Mouse (Mus musculus): ENCODE results near the gene Fam43b. TPM values are rescaled to one million over a fixed set of nuclear protein-coding genes. Genes with fewer than 3 reads are reported as not detected.
A peak's percentile ranks its signal among the peaks of the same experiment; 100 is the strongest.

Fam43b gene
- polyA plus RNA-seq, 1 experiment from 2014 or later = not detected

DNA sequence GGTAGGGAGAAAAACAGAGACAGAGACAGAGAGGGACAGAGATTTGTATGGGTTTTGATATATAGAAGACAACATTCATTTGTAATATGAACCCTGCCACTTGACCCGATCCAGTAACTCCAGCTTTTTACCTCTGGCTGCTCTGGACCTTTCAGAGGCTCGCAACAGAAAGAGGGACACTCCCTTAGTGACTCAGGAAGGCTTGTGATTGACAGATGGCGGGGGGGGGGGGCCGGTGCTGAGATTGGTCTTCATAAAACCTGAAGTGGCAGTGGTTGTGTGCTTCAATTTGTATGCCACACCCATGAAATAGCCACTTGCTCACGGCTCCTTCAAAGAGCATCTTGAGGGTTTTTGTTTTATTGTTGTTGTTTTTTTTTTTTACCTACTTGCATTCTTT, 32.8 kb downstream of the Fam43b start:
- ATAC-seq (ENCODE audit: insufficient number of reproducible peaks, insufficient read depth, low FRiP score, low TSS enrichment, low read depth) = no peak
- no peak overlapping the region for H3K27ac ChIP-seq
- H3K27me3 ChIP-seq = peaks cover 40% of the 10 kb centered on the region
- no peaks in the 10 kb centered on the region for H3K9me3 ChIP-seq
- 48% methylated on average over 5 of the region's 5 CpGs for WGBS
- no peaks in the 10 kb centered on the region for H3K36me3 ChIP-seq
- H3K4me2 ChIP-seq = no peak overlapping the region
- H3K4me3 ChIP-seq (replicated peaks) = no peak overlapping the region
- no peak overlapping the region for H3K9ac ChIP-seq (replicated peaks)
- H3K4me1 ChIP-seq (replicated peaks) = peaks cover 10% of the 10 kb centered on the region; the same call in 1 of the 2 replicates

DNA sequence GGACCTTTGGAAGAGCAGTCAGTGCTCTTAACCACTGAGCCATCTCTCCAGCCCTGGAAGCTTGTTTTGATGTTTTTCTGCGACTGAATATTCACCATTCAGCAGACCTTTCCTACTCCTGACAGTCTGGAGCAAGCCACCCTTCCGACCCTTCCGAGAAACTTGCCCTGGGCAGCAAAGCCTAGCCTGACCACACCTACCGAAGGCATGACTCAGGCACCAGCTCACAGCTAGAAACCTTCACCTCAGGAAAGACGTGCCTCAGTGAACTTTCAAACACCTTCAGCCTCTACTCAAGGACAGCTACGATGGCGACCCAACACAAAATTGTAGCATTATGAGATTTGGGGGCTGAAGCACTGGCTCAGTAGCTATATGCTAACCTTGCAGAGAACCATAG, 33.4 kb downstream of the Fam43b start:
- Histone ChIP-seq H3K4me1 (replicated peaks) (peaks cover 4% of the 10 kb centered on the region; the same call in 1 of the 2 replicates), H3K36me3 (no peaks in the 10 kb centered on the region), H3K4me3 (replicated peaks) (no peak overlapping the region), H3K27ac (no peak overlapping the region), H3K9me3 (no peaks in the 10 kb centered on the region), H3K27me3 (peaks cover 33% of the 10 kb centered on the region), H3K4me2 (no peak overlapping the region), H3K9ac (replicated peaks) (no peak overlapping the region)
- ATAC-seq (ENCODE audit: insufficient number of reproducible peaks, insufficient read depth, low FRiP score, low TSS enrichment, low read depth) = no peak
- WGBS = 78% methylated on average over 7 of the region's 7 CpGs

DNA sequence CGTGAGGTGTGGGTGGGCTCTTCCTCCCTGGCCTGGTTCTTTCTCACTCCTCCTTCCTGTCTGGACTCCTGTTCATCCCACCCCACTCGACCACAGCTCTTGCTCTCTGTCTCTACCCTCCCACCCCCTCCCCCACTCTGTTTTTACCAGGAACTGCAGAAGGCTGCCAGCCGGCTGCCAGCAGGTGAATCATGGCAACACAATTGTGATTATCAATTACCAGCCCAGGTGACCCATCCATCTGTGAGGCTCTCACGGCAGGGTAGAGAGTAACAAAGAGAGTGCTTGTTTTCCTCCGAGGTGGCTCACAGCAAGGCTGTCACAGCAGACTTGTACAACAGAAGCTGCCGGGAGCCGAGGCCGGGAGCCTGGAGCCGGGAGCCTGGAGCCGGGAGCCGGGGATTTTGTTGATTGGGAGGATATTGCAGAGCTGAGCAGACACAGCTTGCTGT, 34.9 kb downstream of the Fam43b start:
- peaks cover 20% of the 10 kb centered on the region for H3K27me3 ChIP-seq
- ATAC-seq (ENCODE audit: insufficient number of reproducible peaks, insufficient read depth, low FRiP score, low TSS enrichment, low read depth) = no peak
- 8% methylated on average over 11 of the region's 11 CpGs for WGBS
- no peaks in the 10 kb centered on the region for H3K9me3 ChIP-seq
- no peak overlapping the region for H3K9ac ChIP-seq (replicated peaks)
- 0 out of 2 replicates have a peak overlapping the region, but pooled peaks have one; percentile 5 for H3K4me2 ChIP-seq
- no peak overlapping the region for H3K27ac ChIP-seq
- H3K4me1 ChIP-seq (replicated peaks) = no peaks in the 10 kb centered on the region
- H3K4me3 ChIP-seq (replicated peaks) = no peak overlapping the region
- H3K36me3 ChIP-seq = no peaks in the 10 kb centered on the region

DNA sequence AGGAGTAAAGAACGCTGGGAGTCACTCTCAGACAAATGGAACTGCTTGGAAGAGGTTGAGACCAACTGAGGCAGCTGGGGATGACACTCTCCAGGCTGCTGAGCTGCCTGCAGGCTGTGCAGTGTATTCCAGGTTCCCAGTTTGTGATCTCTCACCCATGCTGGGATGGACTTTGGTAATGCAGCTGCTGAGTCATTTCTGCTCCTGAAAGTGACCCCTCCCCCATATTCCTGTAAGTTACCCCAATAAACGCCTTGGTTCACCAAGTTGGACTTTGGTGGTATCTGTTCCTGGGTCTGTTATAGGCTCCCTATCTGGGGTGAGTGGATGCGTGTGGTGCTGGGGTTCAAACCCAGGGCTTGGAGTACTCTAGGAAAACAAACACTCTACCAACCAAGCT, 38.2 kb downstream of the Fam43b start:
- peaks cover 14% of the 10 kb centered on the region for H3K27me3 ChIP-seq
- H3K27ac ChIP-seq = no peak overlapping the region
- H3K36me3 ChIP-seq = no peaks in the 10 kb centered on the region
- H3K4me1 ChIP-seq (replicated peaks) = no peaks in the 10 kb centered on the region
- H3K9me3 ChIP-seq = no peaks in the 10 kb centered on the region
- 79% methylated on average over 3 of the region's 3 CpGs for WGBS
- no peak overlapping the region for H3K4me3 ChIP-seq (replicated peaks)
- H3K4me2 ChIP-seq = no peak overlapping the region
- H3K9ac ChIP-seq (replicated peaks) = no peak overlapping the region
- ATAC-seq (ENCODE audit: insufficient number of reproducible peaks, insufficient read depth, low FRiP score, low TSS enrichment, low read depth) = no peak

DNA sequence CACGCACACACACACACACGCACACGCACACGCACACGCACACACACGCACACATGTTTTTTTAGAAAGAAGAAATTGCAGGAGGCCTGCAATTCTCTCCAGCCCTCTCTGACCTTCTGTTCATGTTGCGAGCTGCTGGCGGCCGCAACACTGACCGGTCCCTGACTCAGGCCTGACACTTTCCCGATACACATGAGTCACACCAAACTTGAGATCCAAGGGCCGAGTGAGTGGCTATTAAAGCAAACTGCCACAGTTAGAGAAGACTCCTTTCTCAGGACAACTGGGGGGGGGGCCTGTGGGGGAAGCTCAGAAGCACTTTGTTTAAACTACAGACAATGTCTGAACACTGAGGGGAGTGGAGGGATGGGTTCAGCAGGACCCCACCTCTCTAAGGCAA, 39.8 kb downstream of the Fam43b start:
- Histone ChIP-seq H3K27ac (no peak overlapping the region), H3K4me3 (replicated peaks) (no peak overlapping the region), H3K36me3 (no peaks in the 10 kb centered on the region), H3K9me3 (no peaks in the 10 kb centered on the region), H3K27me3 (peaks cover 6% of the 10 kb centered on the region), H3K4me2 (no peak overlapping the region), H3K4me1 (replicated peaks) (no peaks in the 10 kb centered on the region), H3K9ac (replicated peaks) (no peak overlapping the region)
- 87% methylated on average over 12 of the region's 12 CpGs for WGBS
- no peak for ATAC-seq (ENCODE audit: insufficient number of reproducible peaks, insufficient read depth, low FRiP score, low TSS enrichment, low read depth)

DNA sequence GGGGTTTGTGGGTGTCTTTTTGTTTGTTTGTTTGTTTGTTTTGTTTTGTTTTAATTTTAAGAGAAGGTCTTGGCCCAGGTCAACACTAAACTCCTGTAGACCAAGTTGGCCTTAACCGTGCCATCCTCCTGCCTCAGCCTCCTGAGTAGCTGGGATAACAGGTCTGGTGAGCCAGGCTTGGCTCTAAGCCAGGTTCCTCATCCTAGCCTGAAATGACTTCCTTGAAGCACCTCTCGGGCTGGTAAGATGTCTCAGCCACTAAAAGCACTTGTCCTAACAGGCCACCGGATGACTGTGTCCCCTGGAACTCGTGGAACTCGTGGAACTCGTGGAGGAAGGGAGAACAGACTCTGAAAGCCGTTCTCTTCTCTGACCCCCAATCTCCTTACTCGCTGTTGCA, 40.2 kb downstream of the Fam43b start:
- Histone ChIP-seq H3K27me3 (peaks cover 2% of the 10 kb centered on the region), H3K4me2 (no peak overlapping the region), H3K36me3 (no peaks in the 10 kb centered on the region), H3K4me3 (replicated peaks) (no peak overlapping the region), H3K9me3 (no peaks in the 10 kb centered on the region), H3K4me1 (replicated peaks) (no peaks in the 10 kb centered on the region), H3K9ac (replicated peaks) (no peak overlapping the region), H3K27ac (no peak overlapping the region)
- no peak for ATAC-seq (ENCODE audit: insufficient number of reproducible peaks, insufficient read depth, low FRiP score, low TSS enrichment, low read depth)
- 81% methylated on average over 8 of the region's 8 CpGs for WGBS

DNA sequence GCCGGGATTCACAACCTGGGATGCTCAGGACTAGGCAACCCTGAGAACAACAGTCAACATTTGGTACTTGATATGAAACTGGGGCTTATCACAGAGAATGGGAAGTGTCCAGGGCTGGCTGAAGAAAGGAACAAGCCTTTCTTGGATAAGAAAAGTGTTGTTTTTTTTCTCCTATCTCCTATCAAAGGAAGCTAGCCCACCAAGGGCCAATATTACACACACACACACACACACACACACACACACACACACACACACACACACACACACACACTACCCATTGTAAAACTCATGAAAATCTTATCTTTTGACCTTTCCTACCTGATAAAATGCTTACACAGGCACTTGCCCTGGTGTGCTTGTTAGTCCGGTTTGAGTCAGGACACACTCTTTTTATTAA, 40.8 kb downstream of the Fam43b start:
- no peaks in the 10 kb centered on the region for H3K36me3 ChIP-seq
- no peak overlapping the region for H3K27ac ChIP-seq
- no peak overlapping the region for H3K4me2 ChIP-seq
- ATAC-seq (ENCODE audit: insufficient number of reproducible peaks, insufficient read depth, low FRiP score, low TSS enrichment, low read depth) = no peak
- no peak overlapping the region for H3K4me3 ChIP-seq (replicated peaks)
- H3K9me3 ChIP-seq = no peaks in the 10 kb centered on the region
- no peaks in the 10 kb centered on the region for H3K4me1 ChIP-seq (replicated peaks)
- 88% methylated on average over 2 of the region's 2 CpGs for WGBS
- no peaks in the 10 kb centered on the region; the same call in 1 of the 2 replicates for H3K27me3 ChIP-seq
- no peak overlapping the region for H3K9ac ChIP-seq (replicated peaks)

DNA sequence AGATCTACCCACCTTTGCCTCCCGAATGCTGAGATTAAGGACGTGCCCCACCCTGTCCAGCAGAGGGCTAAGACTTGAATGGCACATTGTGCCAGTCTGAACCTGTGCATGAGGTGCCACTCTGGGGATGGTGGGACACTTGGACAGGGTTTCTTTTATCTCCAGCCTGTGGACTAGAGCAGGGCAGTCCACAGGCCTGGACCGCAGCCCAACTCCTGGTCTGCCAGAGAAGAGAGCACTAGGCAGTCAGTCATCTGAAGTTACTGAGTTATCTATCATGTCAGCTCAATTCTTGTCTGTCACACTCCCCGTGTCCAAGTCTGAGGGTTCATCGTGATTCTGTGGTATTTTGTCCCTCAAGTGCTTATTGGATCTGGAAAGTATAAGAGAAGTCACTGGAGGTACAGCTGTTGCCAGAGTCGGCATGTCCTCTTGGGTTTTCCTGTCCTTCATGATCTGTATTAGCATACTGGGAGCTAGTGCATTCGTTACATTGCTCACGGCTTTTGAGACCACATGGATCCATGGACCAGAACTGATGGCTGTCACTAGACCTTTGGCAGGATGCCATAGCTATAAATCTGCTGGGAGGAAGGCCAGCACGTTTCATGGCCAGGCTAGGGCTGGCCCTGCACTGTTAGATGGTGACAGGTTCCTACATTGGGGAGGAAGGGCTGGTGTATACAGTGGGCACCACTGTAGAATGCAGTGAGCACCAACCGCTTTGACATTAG, 42.7 kb downstream of the Fam43b start:
- H3K36me3 ChIP-seq = no peaks in the 10 kb centered on the region
- H3K4me1 ChIP-seq (replicated peaks) = no peaks in the 10 kb centered on the region
- H3K27me3 ChIP-seq = no peaks in the 10 kb centered on the region
- H3K4me3 ChIP-seq (replicated peaks) = no peak overlapping the region
- H3K9ac ChIP-seq (replicated peaks) = no peak overlapping the region
- WGBS = 80% methylated on average over 10 of the region's 10 CpGs
- ATAC-seq (ENCODE audit: insufficient number of reproducible peaks, insufficient read depth, low FRiP score, low TSS enrichment, low read depth) = no peak
- no peak overlapping the region for H3K4me2 ChIP-seq
- no peaks in the 10 kb centered on the region for H3K9me3 ChIP-seq
- no peak overlapping the region for H3K27ac ChIP-seq

DNA sequence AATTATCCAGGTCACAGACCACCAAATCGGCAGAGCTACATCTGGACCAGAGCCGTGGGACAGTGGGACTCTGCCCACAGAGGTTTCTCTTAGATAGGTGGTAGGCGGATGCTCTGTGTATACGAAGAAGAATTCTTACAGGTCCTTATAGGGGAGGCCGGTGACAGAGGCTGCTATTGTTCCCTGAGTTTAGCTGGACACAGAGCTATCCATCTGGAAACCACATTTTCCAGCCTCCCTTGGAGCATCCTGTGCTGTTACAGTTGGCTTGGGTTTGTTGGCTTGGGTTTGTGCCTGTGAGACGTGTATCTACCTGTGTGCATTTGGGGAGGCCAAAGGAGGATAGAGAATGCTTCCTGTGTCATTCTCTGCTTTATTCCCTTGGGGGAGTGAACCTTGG, 43.6 kb downstream of the Fam43b start:
- Histone ChIP-seq H3K36me3 (no peaks in the 10 kb centered on the region), H3K4me1 (replicated peaks) (no peaks in the 10 kb centered on the region), H3K4me3 (replicated peaks) (no peak overlapping the region), H3K27ac (no peak overlapping the region), H3K9ac (replicated peaks) (no peak overlapping the region), H3K27me3 (no peaks in the 10 kb centered on the region), H3K9me3 (no peaks in the 10 kb centered on the region), H3K4me2 (no peak overlapping the region)
- no peak for ATAC-seq (ENCODE audit: insufficient number of reproducible peaks, insufficient read depth, low FRiP score, low TSS enrichment, low read depth)
- WGBS = 90% methylated on average over 6 of the region's 6 CpGs

DNA sequence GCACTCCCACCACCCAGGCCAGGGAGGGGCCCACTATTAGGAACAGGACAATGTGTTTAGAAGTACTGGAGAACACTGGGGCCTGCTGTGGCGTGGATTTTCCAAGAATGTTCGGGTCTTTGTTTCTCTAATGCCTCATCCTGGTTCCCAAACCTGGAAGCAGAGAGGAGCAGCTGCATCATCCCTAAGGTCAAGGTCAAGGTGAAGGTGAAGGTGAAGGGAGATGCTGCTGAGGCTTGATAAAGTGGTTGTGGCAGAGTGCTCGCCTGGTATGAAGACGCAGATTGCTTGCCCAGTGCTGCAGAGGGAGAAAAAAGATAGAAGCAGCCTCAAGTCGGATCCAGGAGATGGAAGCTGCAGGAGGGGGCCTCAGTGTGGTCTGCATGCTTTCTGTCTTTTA, 44.5 kb downstream of the Fam43b start:
- ATAC-seq (ENCODE audit: insufficient number of reproducible peaks, insufficient read depth, low FRiP score, low TSS enrichment, low read depth) = no peak
- H3K27me3 ChIP-seq = no peaks in the 10 kb centered on the region
- H3K4me1 ChIP-seq (replicated peaks) = no peaks in the 10 kb centered on the region
- H3K9ac ChIP-seq (replicated peaks) = no peak overlapping the region
- H3K9me3 ChIP-seq = no peaks in the 10 kb centered on the region
- H3K4me3 ChIP-seq (replicated peaks) = no peak overlapping the region
- WGBS = 80% methylated on average over 5 of the region's 5 CpGs
- no peaks in the 10 kb centered on the region for H3K36me3 ChIP-seq
- no peak overlapping the region for H3K4me2 ChIP-seq
- no peak overlapping the region for H3K27ac ChIP-seq

DNA sequence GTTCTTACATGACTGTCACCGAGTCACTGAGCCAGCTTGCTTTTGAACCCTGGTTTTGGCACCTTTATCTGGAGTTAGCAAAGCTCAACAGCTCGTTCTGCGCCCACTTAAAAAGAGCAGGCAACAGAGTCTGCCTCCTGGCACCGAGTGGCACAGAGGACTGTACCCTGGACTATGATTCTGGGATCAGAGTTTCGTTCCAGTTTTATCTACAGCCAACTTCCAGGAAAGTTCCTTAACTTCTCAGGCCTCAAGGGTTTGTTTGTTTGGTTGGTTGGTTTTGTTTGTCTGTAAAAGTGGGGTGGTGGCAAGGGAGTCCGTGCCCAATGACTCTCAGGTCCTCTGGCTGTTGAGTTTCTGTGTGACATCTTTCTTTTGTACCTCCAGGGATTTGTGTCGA, 47.6 kb downstream of the Fam43b start:
- H3K9ac ChIP-seq (replicated peaks) = no peak overlapping the region
- no peaks in the 10 kb centered on the region for H3K36me3 ChIP-seq
- H3K27me3 ChIP-seq = no peaks in the 10 kb centered on the region
- no peaks in the 10 kb centered on the region for H3K4me1 ChIP-seq (replicated peaks)
- ATAC-seq (ENCODE audit: insufficient number of reproducible peaks, insufficient read depth, low FRiP score, low TSS enrichment, low read depth) = no peak
- 80% methylated on average over 7 of the region's 7 CpGs for WGBS
- H3K4me2 ChIP-seq = no peak overlapping the region
- no peak overlapping the region for H3K27ac ChIP-seq
- no peak overlapping the region for H3K4me3 ChIP-seq (replicated peaks)
- no peaks in the 10 kb centered on the region for H3K9me3 ChIP-seq

DNA sequence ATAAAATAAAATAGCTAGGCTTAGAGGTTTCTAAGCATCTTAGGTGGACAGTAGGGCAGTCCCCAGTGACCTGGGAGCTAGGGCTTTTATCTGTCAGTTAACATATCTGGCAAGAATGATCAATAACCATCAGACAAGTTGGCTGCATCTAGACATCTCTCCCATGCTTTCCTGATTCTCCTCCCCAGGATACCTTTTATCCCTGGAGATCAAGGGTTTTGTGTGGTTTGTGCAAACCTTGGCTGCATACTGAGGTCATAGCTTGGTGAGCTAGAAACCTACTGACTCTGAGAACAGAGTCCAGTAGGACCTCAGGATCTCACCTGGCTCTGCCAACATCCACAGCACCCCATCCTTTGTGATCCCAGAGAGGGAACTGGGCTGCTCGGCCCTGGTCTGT, 49.0 kb downstream of the Fam43b start:
- Histone ChIP-seq H3K4me1 (replicated peaks) (0 out of 2 replicates have a peak, but pooled peaks cover 3% of the 10 kb centered on the region), H3K4me3 (replicated peaks) (no peak overlapping the region), H3K27me3 (no peaks in the 10 kb centered on the region), H3K9me3 (no peaks in the 10 kb centered on the region), H3K27ac (no peak overlapping the region), H3K36me3 (no peaks in the 10 kb centered on the region), H3K4me2 (no peak overlapping the region), H3K9ac (replicated peaks) (no peak overlapping the region)
- ATAC-seq (ENCODE audit: insufficient number of reproducible peaks, insufficient read depth, low FRiP score, low TSS enrichment, low read depth) = no peak
- WGBS = 83% methylated on average over 1 of the region's 1 CpGs

All from limb, embryonic 12.5 days (tissue).